Mouse (Mus musculus) C2C12 (cell line): ENCODE measurements around the gene Entpd1.

Experiments
- CEBPB ChIP-seq: IDR thresholded peaks from one replicate; pipeline ENCODE4 v1.6.1; 2011; ENCODE audit warnings: low read depth, mild to moderate bottlenecking, control low read depth, moderate library complexity
- CTCF ChIP-seq: IDR thresholded peaks from one replicate; pipeline ENCODE4 v1.5.1; 2011; ENCODE audit not compliant: control insufficient read depth, insufficient read depth, insufficient read length
- MAX ChIP-seq: IDR thresholded peaks from one replicate; pipeline ENCODE4 v1.6.1; 2011; ENCODE audit warnings: mild to moderate bottlenecking, control low read depth
- MYOD1 ChIP-seq: IDR thresholded peaks from one replicate; pipeline ENCODE4 v1.6.1; 2011; ENCODE audit warnings: low read depth; ENCODE audit not compliant: control insufficient read depth, insufficient read length
- MYOG ChIP-seq: IDR thresholded peaks from one replicate; pipeline ENCODE4 v1.6.1; 2011; ENCODE audit not compliant: control insufficient read depth, insufficient read length; ENCODE audit errors: extremely low read depth
- USF1 ChIP-seq: IDR thresholded peaks from one replicate; pipeline ENCODE4 v1.6.1; 2011; ENCODE audit warnings: low read depth, mild to moderate bottlenecking, control low read depth, moderate library complexity

DNA sequence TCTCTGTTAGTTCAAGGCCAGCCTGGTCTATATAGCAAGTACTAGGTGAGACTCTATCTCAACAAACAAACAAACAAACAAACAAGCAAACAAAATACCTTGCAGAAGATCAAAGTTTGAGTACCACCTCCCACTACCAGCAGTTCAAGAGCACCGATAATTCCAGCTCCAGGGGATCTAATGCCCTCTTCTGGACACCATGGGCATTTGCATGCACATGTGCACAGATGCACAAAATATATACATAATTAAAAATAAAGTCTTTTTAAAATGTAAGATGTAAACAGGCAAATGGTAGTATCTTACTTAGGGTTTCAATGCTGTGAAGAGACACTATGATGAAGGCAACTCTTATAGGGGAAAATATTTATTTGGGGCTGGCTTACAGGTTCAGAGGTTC is 21.0 kb downstream of the Entpd1 start:
- TF ChIP-seq CTCF, result no peak
- no peak for TF ChIP-seq CEBPB
- TF ChIP-seq USF1, result no peak
- TF ChIP-seq MYOD1, result no peak
- no peak for TF ChIP-seq MYOG
- TF ChIP-seq MAX, result no peak
